Comparison of ENCODE assay signal across 16 mouse cellular contexts in genomic region chr11:79128233-79128632, GRCm38 (mm10).
"Had no signal": no experiment of that assay in that cellular context is flagged by ENCODE, and none has a peak within 500 bp of the region (broad histone marks: within the 10 kb centered on the region; RNA-seq: fewer than 3 reads in every experiment).

No protein-coding gene starts in this region.

- DNase-seq: kidney, adult 8-10 months; kidney, postnatal 10 days; kidney, postnatal 36 days; layer of hippocampus, adult 9-11 months; liver, embryonic 13.5 days; lung, embryonic 14.5 days; retina, postnatal 1 day; right cerebral cortex, postnatal 25 days; thymus, adult 2 months; thymus, postnatal 14 days had no signal

- H3K27me3 ChIP-seq: kidney, embryonic 15.5 days; liver, embryonic 13.5 days; midbrain, embryonic 12.5 days; midbrain, embryonic 15.5 days; neural tube, embryonic 13.5 days had no signal

- H3K4me1 ChIP-seq: midbrain, embryonic 12.5 days; midbrain, embryonic 15.5 days had no signal

- H3K4me3 ChIP-seq: kidney, embryonic 15.5 days; left cerebral cortex, adult 2 months; liver, embryonic 13.5 days; midbrain, embryonic 12.5 days; midbrain, embryonic 15.5 days; neural tube, embryonic 13.5 days had no signal

- H3K9me3 ChIP-seq: kidney, embryonic 15.5 days; liver, embryonic 13.5 days; midbrain, embryonic 12.5 days; midbrain, embryonic 15.5 days; neural tube, embryonic 13.5 days had no signal

- H3K27ac ChIP-seq: kidney, embryonic 15.5 days; left cerebral cortex, adult 2 months; liver, embryonic 13.5 days; macrophage; midbrain, embryonic 12.5 days; midbrain, embryonic 15.5 days; neural tube, embryonic 13.5 days had no signal

- H3K9ac ChIP-seq: kidney, embryonic 15.5 days; liver, embryonic 13.5 days; lung, embryonic 14.5 days; midbrain, embryonic 12.5 days; midbrain, embryonic 15.5 days; neural tube, embryonic 13.5 days had no signal

- H3K36me3 ChIP-seq: kidney, embryonic 15.5 days; liver, embryonic 13.5 days; midbrain, embryonic 12.5 days; midbrain, embryonic 15.5 days; neural tube, embryonic 13.5 days had no signal
